Mouse (Mus musculus): ENCODE data around the gene Xpc. TPM values are rescaled to one million over a fixed set of nuclear protein-coding genes. Genes with fewer than 3 reads are reported as not detected.

Xpc gene
- polyA plus RNA-seq, 1 experiment from 2014 or later: 21.0 TPM

DNA sequence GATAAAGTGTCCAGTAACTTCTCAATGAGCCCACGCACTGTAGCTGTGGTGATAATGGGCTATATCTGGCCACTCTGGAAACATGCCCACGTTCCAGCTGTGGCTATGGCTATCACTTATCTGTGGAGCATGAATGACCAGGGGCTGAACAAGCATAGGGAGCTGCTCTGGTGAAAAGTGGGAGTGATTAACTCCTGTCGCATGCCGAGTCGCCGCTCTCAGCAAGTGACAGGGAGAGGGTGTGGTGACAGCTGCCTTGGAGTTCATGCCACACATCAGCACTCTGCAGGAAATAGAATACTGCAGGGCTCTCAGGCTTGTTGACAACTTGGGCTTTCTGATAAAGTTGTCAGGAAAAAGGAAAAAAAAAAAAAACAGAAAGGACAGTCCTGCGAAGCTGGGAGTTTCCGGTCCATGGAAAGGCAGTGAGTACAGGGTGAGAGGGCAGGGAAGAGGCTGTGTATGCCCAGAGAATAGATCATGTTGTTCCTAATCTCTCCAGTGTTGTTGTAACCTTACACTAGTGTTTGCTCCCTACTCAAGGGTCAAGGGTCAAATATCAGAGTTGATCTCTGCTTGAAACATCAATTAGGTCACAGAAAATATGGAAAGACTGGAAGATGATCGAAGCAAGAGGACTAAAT is 30.7 kb upstream of the Xpc start:
- WGBS: 62% methylated on average over 9 of the region's 9 CpGs

DNA sequence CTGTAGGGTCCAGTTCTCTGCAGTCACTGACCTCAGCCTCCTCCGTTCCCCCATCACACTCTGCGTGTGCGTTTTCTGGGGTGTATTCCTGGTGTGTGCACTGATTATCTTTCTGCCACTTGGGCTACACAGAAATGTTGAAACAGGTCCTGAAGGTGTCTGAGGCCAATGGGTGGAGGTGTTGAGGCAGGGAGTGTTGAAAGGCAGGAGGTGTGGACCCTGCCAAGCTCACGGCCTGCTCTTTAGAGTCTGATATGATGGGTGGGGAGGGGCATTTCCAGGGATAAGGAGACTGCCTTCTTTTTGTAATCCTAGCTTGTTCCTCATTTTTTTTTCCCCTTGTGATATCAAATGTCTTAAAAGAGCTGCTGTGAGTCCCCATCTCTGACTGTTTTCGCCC is 27.4 kb upstream of the Xpc start:
- ATAC-seq (ENCODE audit: low FRiP score): no peak

More for the DNA sequence above, 30.7 kb upstream of the Xpc start:
- H3K27me3 ChIP-seq (ENCODE audit: control insufficient read depth, insufficient read depth, low read length): no peaks in the 10 kb centered on the region
- H3K4me3 ChIP-seq (ENCODE audit: low read depth, low read length): no peak overlapping the region
- no peak overlapping the region for H3K27ac ChIP-seq (ENCODE audit: low read depth, low read length)
- H3K9me3 ChIP-seq (ENCODE audit: control insufficient read depth, low read length): no peaks in the 10 kb centered on the region
- ATAC-seq (ENCODE audit: low FRiP score) (no peak), DNase-seq (ENCODE audit: low spot score) (no peak)
- H3K4me2 ChIP-seq (replicated peaks; ENCODE audit: low read depth, low read length): no peak overlapping the region
- H3K4me1 ChIP-seq (replicated peaks; ENCODE audit: control insufficient read depth, insufficient read depth, low read length): no peaks in the 10 kb centered on the region
- no peaks in the 10 kb centered on the region for H3K36me3 ChIP-seq (ENCODE audit: control insufficient read depth, insufficient read depth, low read length)
- no peak overlapping the region for H3K9ac ChIP-seq (ENCODE audit: low read depth, low read length)

DNA sequence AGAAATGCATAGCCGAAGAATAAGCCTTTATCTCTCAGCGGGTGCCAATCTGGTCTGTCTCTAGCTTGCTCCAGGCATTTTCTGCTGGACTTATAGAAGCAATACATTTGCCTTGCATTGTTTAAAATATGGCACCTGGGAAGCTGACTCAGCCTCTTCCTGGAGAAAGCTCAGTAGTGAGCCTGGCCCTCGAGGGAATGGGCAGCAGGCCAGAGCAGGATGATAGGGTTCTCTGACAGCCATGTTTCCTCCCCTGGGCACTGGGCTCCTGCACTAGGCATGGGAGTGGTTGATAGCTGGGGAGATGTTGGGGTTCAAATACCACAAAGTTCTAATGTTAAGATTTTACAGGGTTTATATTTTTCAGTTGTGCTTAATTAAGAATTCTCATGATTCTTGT is 25.6 kb upstream of the Xpc start:
- no peak overlapping the region for H3K9ac ChIP-seq (ENCODE audit: low read depth, low read length)
- no peak overlapping the region for H3K4me3 ChIP-seq (ENCODE audit: low read depth, low read length)
- DNase-seq (ENCODE audit: low spot score) (no peak), ATAC-seq (ENCODE audit: low FRiP score) (no peak)
- no peak overlapping the region for H3K27ac ChIP-seq (ENCODE audit: low read depth, low read length)
- no peaks in the 10 kb centered on the region for H3K27me3 ChIP-seq (ENCODE audit: control insufficient read depth, insufficient read depth, low read length)
- WGBS: 67% methylated on average over 3 of the region's 3 CpGs
- H3K4me2 ChIP-seq (replicated peaks; ENCODE audit: low read depth, low read length): no peak overlapping the region
- no peaks in the 10 kb centered on the region for H3K9me3 ChIP-seq (ENCODE audit: control insufficient read depth, low read length)
- no peaks in the 10 kb centered on the region for H3K36me3 ChIP-seq (ENCODE audit: control insufficient read depth, insufficient read depth, low read length)
- no peaks in the 10 kb centered on the region for H3K4me1 ChIP-seq (replicated peaks; ENCODE audit: control insufficient read depth, insufficient read depth, low read length)

More for the DNA sequence above, 27.4 kb upstream of the Xpc start:
- H3K4me2 ChIP-seq (replicated peaks; ENCODE audit: low read depth, low read length): no peak overlapping the region
- 86% methylated on average over 5 of the region's 5 CpGs for WGBS
- no peak overlapping the region for H3K4me3 ChIP-seq (ENCODE audit: low read depth, low read length)
- no peaks in the 10 kb centered on the region for H3K36me3 ChIP-seq (ENCODE audit: control insufficient read depth, insufficient read depth, low read length)
- DNase-seq (ENCODE audit: low spot score): no peak
- H3K27me3 ChIP-seq (ENCODE audit: control insufficient read depth, insufficient read depth, low read length): no peaks in the 10 kb centered on the region
- no peaks in the 10 kb centered on the region for H3K4me1 ChIP-seq (replicated peaks; ENCODE audit: control insufficient read depth, insufficient read depth, low read length)
- no peak overlapping the region for H3K9ac ChIP-seq (ENCODE audit: low read depth, low read length)
- H3K27ac ChIP-seq (ENCODE audit: low read depth, low read length): no peak overlapping the region
- H3K9me3 ChIP-seq (ENCODE audit: control insufficient read depth, low read length): no peaks in the 10 kb centered on the region

DNA sequence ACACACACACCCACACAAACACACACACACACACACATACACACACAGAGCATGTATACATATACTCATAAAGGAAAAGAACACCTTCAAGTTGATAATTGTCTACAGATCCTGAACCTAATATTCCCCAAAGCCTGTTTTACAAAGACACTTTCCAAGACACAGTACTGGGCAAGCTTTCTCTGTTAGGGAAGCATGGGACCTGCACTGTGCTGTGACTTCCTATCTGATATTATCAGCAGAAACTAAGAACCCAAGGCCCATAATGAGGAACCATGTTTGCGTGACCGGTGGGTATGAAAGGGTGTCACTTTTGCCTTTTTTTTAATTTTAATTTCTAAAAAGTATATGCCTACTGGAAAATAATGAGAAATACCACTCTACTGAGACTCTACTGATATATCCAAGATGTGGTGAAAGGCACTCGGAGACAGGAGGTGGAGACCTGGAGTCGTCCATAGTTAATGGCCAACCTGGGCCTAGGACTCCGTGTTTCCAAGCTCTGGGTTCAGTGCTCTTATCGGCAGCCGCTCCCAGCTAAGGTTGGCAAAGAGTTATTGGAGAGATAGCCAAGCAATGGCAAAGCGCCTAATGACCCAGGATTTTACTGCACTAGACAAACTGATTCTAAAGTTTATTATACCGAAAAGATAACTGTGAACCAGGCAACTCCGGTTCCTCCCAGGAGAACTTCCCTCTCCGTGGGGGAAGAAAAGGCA is 20.5 kb upstream of the Xpc start:
- DNase-seq (ENCODE audit: low spot score) (no peak), ATAC-seq (ENCODE audit: low FRiP score) (no peak)
- Histone ChIP-seq H3K4me3 (ENCODE audit: low read depth, low read length) (no peak overlapping the region), H3K27me3 (ENCODE audit: control insufficient read depth, insufficient read depth, low read length) (no peaks in the 10 kb centered on the region), H3K4me2 (replicated peaks; ENCODE audit: low read depth, low read length) (no peak overlapping the region), H3K27ac (ENCODE audit: low read depth, low read length) (no peak overlapping the region), H3K36me3 (ENCODE audit: control insufficient read depth, insufficient read depth, low read length) (no peaks in the 10 kb centered on the region), H3K9ac (ENCODE audit: low read depth, low read length) (no peak overlapping the region), H3K9me3 (ENCODE audit: control insufficient read depth, low read length) (no peaks in the 10 kb centered on the region), H3K4me1 (replicated peaks; ENCODE audit: control insufficient read depth, insufficient read depth, low read length) (no peaks in the 10 kb centered on the region)
- 90% methylated on average over 11 of the region's 11 CpGs for WGBS

DNA sequence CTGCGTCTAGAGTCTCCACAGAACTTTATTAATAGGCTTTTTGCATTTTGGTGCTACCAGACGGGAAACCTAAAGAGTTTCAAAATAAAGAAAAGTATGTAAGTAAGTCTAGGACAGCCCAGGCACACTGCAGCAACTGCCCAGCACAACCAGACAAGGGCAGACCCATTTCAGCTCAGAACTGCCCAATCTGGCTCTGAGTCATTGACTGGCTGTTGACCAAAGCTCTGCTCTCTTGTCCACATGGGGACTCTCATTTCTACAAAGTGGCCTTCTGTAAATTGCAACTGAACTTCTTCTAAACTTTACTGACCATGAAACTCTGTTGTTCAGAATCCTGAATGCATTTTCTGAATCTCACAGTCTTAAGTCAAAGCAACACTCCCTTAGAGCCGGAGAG is 19.5 kb upstream of the Xpc start:
- no peaks in the 10 kb centered on the region for H3K9me3 ChIP-seq (ENCODE audit: control insufficient read depth, low read length)
- no peaks in the 10 kb centered on the region for H3K27me3 ChIP-seq (ENCODE audit: control insufficient read depth, insufficient read depth, low read length)
- no peak overlapping the region for H3K9ac ChIP-seq (ENCODE audit: low read depth, low read length)
- no peaks in the 10 kb centered on the region for H3K4me1 ChIP-seq (replicated peaks; ENCODE audit: control insufficient read depth, insufficient read depth, low read length)
- H3K4me3 ChIP-seq (ENCODE audit: low read depth, low read length): no peak overlapping the region
- no peak overlapping the region for H3K4me2 ChIP-seq (replicated peaks; ENCODE audit: low read depth, low read length)
- WGBS: 77% methylated on average over 3 of the region's 3 CpGs
- H3K27ac ChIP-seq (ENCODE audit: low read depth, low read length): no peak overlapping the region
- ATAC-seq (ENCODE audit: low FRiP score) (no peak), DNase-seq (ENCODE audit: low spot score) (no peak)
- no peaks in the 10 kb centered on the region for H3K36me3 ChIP-seq (ENCODE audit: control insufficient read depth, insufficient read depth, low read length)

DNA sequence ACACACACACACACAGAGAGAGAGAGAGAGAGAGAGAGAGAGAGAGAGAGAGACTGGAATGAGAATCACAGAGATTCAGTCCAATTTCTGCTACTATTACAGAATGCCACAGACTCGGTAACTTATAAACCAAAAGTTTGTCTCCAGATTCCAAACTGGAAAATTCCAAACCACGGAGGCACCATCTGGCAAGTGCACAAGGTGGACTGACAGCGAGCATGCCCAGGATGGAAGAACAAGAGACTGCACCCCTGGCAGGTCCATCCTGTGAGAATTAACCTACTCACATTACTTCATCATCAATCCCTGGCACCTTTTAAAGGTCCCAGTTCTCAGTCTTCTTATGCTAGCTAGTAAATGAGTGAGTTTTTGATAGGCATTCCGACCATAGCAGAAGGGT is 18.6 kb upstream of the Xpc start:
- DNase-seq (ENCODE audit: low spot score) (no peak), ATAC-seq (ENCODE audit: low FRiP score) (no peak)
- Histone ChIP-seq H3K4me2 (replicated peaks; ENCODE audit: low read depth, low read length) (no peak overlapping the region), H3K4me3 (ENCODE audit: low read depth, low read length) (no peak overlapping the region), H3K36me3 (ENCODE audit: control insufficient read depth, insufficient read depth, low read length) (no peaks in the 10 kb centered on the region), H3K27ac (ENCODE audit: low read depth, low read length) (no peak overlapping the region), H3K9ac (ENCODE audit: low read depth, low read length) (no peak overlapping the region), H3K9me3 (ENCODE audit: control insufficient read depth, low read length) (no peaks in the 10 kb centered on the region), H3K4me1 (replicated peaks; ENCODE audit: control insufficient read depth, insufficient read depth, low read length) (no peaks in the 10 kb centered on the region), H3K27me3 (ENCODE audit: control insufficient read depth, insufficient read depth, low read length) (no peaks in the 10 kb centered on the region)
- 86% methylated on average over 4 of the region's 4 CpGs for whole genome bisulfite sequencing

DNA sequence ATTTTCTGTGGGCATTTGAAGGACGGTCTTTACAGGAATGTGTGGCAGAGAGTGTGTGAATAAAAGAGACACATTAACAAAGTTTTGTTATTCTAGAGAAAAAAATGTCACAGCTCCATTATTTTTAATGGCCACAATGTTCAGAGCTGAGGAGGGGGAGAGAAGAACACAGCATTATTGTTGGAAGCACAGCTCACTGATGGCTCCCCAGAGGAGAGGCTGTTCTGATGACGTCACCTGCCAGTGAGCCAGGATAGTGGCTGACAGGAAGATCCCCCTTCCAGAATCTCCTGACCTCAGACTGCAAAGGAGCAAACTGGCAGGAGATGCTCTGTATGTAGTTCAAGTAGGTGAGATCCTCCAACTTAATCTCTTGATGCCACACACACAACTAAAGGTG is 18.1 kb upstream of the Xpc start:
- no peak overlapping the region for H3K9ac ChIP-seq (ENCODE audit: low read depth, low read length)
- no peaks in the 10 kb centered on the region for H3K27me3 ChIP-seq (ENCODE audit: control insufficient read depth, insufficient read depth, low read length)
- H3K9me3 ChIP-seq (ENCODE audit: control insufficient read depth, low read length): no peaks in the 10 kb centered on the region
- H3K4me2 ChIP-seq (replicated peaks; ENCODE audit: low read depth, low read length): no peak overlapping the region
- ATAC-seq (ENCODE audit: low FRiP score) (no peak), DNase-seq (ENCODE audit: low spot score) (no peak)
- H3K4me3 ChIP-seq (ENCODE audit: low read depth, low read length): no peak overlapping the region
- 50% methylated on average over 2 of the region's 2 CpGs for WGBS
- H3K36me3 ChIP-seq (ENCODE audit: control insufficient read depth, insufficient read depth, low read length): no peaks in the 10 kb centered on the region
- H3K4me1 ChIP-seq (replicated peaks; ENCODE audit: control insufficient read depth, insufficient read depth, low read length): no peaks in the 10 kb centered on the region
- H3K27ac ChIP-seq (ENCODE audit: low read depth, low read length): no peak overlapping the region

DNA sequence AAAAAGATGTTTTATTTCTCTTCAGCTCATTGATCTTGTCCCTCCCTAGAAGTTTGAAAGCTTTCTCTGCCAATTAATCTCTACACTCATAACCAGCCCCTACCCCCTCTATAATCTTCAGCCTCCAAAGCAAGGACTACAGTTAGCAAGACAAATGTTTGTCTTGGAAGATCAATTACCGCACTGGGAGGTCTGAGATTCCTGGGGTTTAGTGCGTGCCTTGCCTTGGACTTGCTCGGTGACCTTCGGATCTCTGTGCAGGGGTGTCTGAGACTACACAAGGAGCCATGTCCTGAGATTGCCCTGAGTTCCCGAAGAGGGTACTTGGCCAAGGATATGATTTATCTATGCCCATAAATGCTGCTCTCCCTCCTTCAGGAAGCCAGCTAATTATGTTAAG is 17.7 kb upstream of the Xpc start:
- DNase-seq (ENCODE audit: low spot score) (no peak), ATAC-seq (ENCODE audit: low FRiP score) (no peak)
- WGBS: 48% methylated on average over 5 of the region's 5 CpGs
- Histone ChIP-seq H3K4me3 (ENCODE audit: low read depth, low read length) (no peak overlapping the region), H3K4me1 (replicated peaks; ENCODE audit: control insufficient read depth, insufficient read depth, low read length) (no peaks in the 10 kb centered on the region), H3K4me2 (replicated peaks; ENCODE audit: low read depth, low read length) (no peak overlapping the region), H3K27me3 (ENCODE audit: control insufficient read depth, insufficient read depth, low read length) (no peaks in the 10 kb centered on the region), H3K36me3 (ENCODE audit: control insufficient read depth, insufficient read depth, low read length) (no peaks in the 10 kb centered on the region), H3K9me3 (ENCODE audit: control insufficient read depth, low read length) (no peaks in the 10 kb centered on the region), H3K27ac (ENCODE audit: low read depth, low read length) (no peak overlapping the region), H3K9ac (ENCODE audit: low read depth, low read length) (no peak overlapping the region)

DNA sequence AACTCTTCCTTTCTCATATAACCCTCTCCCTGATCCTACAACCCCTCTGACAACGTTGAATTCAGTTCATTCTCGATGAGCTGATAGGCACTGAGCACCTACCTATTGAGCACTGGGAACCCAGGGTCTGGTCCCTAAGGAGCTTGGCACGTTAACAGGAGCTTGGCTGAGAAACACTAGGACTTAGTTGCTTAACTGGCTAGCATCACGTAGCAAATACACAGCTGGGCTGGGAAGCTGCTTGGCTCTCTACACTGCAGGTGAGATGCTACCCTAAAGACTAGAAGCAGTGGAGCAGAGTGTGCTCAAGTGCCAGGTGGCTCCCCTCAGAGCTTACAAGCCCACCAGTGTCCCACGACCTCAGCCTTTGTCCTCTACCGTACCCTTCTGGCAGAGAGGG is 17.0 kb upstream of the Xpc start:
- H3K36me3 ChIP-seq (ENCODE audit: control insufficient read depth, insufficient read depth, low read length): no peaks in the 10 kb centered on the region
- H3K4me1 ChIP-seq (replicated peaks; ENCODE audit: control insufficient read depth, insufficient read depth, low read length): no peaks in the 10 kb centered on the region
- no peak overlapping the region for H3K27ac ChIP-seq (ENCODE audit: low read depth, low read length)
- 71% methylated on average over 6 of the region's 6 CpGs for WGBS
- no peak for ATAC-seq (ENCODE audit: low FRiP score)
- H3K4me3 ChIP-seq (ENCODE audit: low read depth, low read length): no peak overlapping the region
- no peak overlapping the region for H3K9ac ChIP-seq (ENCODE audit: low read depth, low read length)
- H3K9me3 ChIP-seq (ENCODE audit: control insufficient read depth, low read length): no peaks in the 10 kb centered on the region
- no peak overlapping the region for H3K4me2 ChIP-seq (replicated peaks; ENCODE audit: low read depth, low read length)
- H3K27me3 ChIP-seq (ENCODE audit: control insufficient read depth, insufficient read depth, low read length): no peaks in the 10 kb centered on the region
- no peak for DNase-seq (ENCODE audit: low spot score)
